Mouse (Mus musculus) c-Kit-negative CD71-positive TER-119-positive erythroid progenitor cells, embryonic 14.5 days (primary cell): ENCODE data around the gene Ikzf4.

ENCODE experiments used
- DNase-seq: peaks from one replicate; pipeline ENCODE4 v3.0.0-alpha.2; 2013; ENCODE audit warnings: low read depth, low spot score

Gene Ikzf4

GRCm38 (mm10) chr10:128612433-128613153 is 33.2 kb downstream of the Ikzf4 start:
- peak; percentile 71 for DNase-seq

DNA sequence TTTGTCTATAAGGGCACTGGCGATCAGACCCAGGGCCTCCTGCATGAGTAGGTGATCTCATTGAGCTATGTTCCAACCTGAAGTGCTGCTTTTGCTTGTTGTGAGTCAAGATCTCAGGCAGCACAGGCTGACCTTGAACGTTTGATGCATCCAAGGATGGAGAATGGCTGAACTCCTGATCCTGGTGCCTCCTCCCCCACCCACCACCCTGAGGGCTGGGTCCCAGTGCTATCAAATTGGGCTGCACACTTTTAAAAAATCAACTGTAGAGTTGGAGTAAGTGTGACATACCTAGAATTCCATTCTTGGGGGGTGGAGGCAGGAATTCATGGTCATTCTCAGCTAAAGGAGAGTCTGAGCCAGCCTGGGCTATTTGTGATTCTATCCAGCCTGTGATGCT is 39.3 kb downstream of the Ikzf4 start:
- DNase-seq, result no peak

DNA sequence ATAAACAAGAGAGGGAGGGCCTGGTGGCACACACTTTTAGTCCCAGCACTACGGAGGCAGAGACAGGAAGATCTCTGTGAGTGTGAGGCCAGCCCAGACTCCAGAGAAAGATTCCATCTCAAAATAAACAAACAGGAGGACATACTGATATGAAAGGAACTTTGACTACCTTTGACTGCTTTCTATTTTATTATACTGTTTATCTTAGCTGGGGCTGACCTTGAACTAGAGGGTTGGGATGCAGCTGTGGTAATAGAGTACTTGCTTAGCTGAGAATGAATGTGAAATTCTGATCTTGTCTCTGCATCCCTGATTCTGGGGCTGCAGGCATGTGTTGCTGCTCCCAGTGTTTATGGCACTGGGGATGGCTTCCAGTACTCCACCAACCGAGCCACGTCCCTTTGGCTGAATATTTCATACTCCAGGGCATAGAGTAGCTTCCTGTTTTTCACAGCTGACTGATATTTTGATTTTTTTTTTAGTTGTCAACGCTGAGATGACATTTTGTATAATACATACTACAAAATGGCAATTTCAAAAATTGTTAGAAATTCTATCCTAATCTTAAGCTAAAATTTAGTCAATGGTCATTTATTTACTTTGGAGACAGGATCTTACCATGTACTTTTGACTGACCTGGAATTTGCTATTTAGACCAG is 43.2 kb downstream of the Ikzf4 start:
- no peak for DNase-seq

- DNase-seq, result no peak
Measured at GRCm38 (mm10) chr10:128601499-128601898, 44.3 kb downstream of the Ikzf4 start.

GRCm38 (mm10) chr10:128598476-128598875 is 47.3 kb downstream of the Ikzf4 start:
- no peak for DNase-seq

GRCm38 (mm10) chr10:128592797-128593196 is 53.0 kb downstream of the Ikzf4 start:
- no peak for DNase-seq

DNA sequence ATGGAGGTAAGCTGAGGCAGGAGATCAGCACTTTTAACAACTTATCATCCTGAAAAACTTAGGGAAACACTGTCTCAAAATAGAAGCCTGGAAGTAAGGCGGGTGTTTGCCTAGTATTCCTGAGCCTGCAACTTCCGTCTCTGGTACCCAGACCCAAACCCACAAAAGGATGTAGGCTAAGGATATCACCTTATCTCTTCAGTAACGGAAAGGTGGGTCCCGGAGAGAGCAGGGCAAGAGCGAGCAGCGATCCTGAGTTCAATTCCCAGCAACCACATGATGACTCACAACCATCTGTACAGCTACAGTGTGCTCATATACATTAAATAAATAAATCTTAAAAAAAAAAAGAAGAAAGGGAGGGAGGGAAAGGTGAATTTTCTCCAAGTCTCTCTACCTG is 54.4 kb downstream of the Ikzf4 start:
- no peak for DNase-seq

GRCm38 (mm10) chr10:128590193-128590690 is 55.5 kb downstream of the Ikzf4 start:
- DNase-seq, result no peak

DNA sequence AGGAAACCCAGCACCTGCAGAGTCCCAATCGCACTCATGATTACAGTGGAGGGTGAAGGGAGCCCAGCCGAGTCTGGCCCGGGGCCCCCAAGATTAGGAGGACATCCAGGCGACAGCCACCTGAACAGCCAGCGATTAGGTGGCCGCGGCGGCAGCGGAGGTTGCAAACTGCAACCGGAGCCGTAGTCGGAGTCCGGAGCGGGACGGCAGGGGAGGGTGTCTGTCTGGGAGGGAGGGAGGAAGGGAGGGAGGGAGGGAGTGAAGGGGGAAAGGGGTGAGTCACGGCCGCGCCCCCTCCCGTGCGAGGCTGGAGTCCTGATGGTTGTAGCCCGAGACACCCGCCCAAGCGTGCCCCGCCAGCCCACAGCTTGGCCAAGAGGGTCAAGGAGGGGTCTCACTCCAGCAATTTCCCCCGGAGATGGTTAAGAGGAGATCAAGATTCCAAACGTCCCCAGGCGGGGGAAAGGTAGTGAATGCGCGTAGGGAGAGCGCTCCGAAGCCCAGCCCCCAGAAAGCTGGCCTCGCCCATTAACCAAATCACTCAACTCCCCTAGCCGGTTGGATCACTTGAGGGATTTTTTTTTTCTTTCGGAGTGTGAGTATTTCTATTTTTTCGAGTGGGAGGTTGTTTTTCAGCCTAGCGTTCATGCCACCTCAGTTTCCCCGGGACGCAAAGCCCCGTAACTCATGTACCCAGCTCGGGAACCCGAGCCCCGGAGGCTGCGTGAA is 56.2 kb downstream of the Ikzf4 start, which contains the start of gene Erbb3:
TSS of gene Erbb3 (minus strand) at position 189 of the 729 bp plus-strand sequence.
- no peak for DNase-seq

DNA sequence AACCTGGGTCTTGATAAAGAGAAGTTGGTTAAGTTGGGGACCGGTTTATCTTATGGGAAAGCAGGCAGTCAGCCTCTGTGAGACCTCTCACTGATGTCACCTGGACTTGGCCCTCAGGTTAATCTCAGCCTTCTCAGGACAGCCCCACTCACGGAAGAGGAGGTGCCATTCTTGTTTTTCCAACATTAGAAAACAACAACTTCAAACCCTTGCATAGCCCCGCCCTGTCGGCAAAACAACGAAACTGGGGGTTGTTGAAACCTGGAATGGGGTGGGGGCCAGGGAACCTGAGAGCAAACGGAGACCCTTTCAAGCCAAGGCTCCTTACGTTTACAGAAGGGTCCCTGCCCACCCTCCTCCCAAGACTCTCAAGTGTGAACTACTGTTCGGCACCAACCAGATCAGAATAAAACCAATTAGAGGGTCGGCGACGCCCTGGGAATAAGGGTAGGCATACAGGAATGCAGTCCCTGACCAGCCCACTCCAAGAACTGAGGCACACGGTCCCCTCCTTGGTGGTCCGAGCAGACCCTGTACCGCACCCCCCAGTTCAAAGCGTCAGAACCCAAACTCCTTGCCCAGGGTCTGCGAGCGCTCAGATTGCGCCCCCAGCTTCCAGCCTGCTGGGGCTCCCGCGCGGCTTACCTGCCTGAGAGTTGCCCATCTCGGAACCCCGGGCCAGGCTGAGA is 56.9 kb downstream of the Ikzf4 start:
- DNase-seq, result no peak

GRCm38 (mm10) chr10:128588136-128588535 is 57.7 kb downstream of the Ikzf4 start:
- no peak for DNase-seq

- DNase-seq, result no peak
Measured at GRCm38 (mm10) chr10:128587697-128588096, 58.1 kb downstream of the Ikzf4 start.

DNA sequence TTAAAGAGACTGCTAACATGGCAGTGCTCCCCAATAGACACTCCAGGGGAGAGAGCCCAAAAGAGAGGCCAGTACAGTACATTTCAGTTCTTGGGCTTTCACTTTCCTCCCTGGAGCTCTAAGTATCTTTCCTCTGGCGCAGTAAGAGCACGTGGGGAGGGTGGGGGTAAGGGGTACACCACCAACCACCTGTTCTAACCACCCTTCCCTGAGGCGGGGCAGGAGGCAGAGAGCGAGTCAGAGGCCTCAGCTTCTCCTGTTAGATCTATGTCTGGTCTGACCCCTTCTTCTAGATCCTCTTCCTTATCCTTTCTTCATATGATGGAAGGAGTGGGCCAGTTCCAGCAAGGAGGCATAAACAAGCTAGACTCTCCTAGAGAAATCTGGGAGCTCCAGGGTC is 58.7 kb downstream of the Ikzf4 start:
- no peak for DNase-seq

DNA sequence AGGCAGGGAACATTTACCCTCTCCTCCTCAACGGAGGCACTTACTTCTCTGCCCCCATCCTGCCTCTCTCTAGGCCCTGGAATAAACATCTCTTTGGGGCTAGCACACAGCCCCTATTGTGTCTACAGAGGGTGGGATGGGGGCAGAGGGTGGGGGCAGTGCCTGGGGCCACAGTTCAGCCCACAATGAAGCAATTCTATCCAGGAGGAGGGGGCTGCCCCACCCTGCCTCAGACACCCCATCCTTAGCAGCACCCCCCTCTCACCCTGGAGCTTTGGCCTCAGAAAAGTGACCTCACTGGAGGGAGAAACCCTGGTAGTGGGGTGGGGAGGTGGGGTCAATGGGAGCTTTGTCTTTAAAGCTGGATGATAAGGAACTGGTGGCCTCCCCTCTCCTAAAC is 59.2 kb downstream of the Ikzf4 start:
- no peak for DNase-seq

DNA sequence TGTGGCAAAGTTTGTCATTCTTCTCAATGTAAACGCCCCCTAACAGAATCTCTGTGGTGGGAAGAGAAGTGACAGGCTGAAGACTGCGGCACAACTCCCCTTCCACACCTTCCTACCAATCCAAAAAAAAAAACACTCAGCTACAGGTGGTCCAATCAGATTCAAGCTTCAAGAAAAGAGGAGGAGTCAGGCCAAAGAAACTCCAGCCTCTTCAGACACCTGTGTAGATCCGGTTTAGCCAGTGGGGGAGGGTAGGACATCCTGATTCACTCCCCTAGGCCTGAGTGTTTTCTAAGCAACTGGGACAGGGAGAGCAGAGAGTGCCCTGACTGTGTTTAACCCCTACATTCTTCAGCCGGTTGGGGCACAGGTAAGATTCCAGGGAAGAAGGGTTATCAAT is 61.4 kb downstream of the Ikzf4 start:
- DNase-seq, result no peak

DNA sequence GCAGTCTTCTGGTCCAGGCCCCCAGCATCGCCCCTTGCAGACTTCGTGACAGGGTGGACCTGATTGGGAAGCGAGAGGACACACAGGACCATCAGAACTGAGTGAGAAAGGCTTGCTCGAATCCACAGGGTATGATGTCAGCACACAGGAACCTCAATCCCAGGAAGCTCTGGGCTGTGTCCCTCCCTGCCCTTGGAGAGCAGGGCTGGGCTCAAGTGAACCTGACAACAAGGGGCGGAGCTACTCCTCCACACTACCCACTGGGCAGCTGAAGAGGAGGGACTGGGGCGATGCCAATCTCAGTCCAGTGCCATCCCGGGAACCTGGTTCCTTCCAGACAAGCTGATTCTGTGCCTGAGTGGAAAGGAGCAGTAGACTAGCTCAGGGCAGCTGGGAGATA is 62.1 kb downstream of the Ikzf4 start:
- DNase-seq, result no peak
